Mouse (Mus musculus) brain, embryonic 14.5 days (tissue): ENCODE data around the gene Dpy19l3. TPM values are rescaled to one million over a fixed set of nuclear protein-coding genes. Genes with fewer than 3 reads are reported as not detected.

Source experiments
- DNase-seq: peaks from one replicate; pipeline ENCODE4 v3.0.0-alpha.2; 2011; ENCODE audit warnings: low read depth
- CTCF ChIP-seq: fragments of 200-500 bp; IDR thresholded peaks from 2 replicates; pipeline ENCODE4 v1.5.1; 2012; ENCODE audit warnings: inconsistent platforms, mild to moderate bottlenecking, moderate library complexity, borderline replicate concordance; ENCODE audit not compliant: insufficient read depth, insufficient read length; ENCODE audit errors: extremely low read depth
- POLR2A ChIP-seq: fragments of 200-500 bp; IDR thresholded peaks from 2 replicates; pipeline ENCODE4 v1.6.1; 2012; ENCODE audit warnings: mild to moderate bottlenecking, inconsistent platforms, borderline replicate concordance; ENCODE audit not compliant: poor library complexity, insufficient read depth, insufficient read length, severe bottlenecking; ENCODE audit errors: extremely low read depth
- polyA plus RNA-seq: library from polyadenylated mRNA; depleted of rRNA; stranded (reverse); fragments of >200 nt; gene quantifications from 2 replicates; pipeline ENCODE4 v1.2.3, GENCODE M21; 2012

The Dpy19l3 gene
- polyA plus RNA-seq, 1 experiment = 25.2 TPM

- TF ChIP-seq POLR2A = no peak
- TF ChIP-seq CTCF = no peak
- DNase-seq = no peak
Observed at GRCm38 (mm10) chr7:35774127-35774526, 19.9 kb upstream of the Dpy19l3 start.

GRCm38 (mm10) chr7:35772347-35772746 lies 18.1 kb upstream of the Dpy19l3 start:
- DNase-seq = no peak
- TF ChIP-seq CTCF = no peak
- no peak for TF ChIP-seq POLR2A

GRCm38 (mm10) chr7:35771106-35771505 lies 16.9 kb upstream of the Dpy19l3 start:
- DNase-seq = no peak
- no peak for TF ChIP-seq CTCF
- TF ChIP-seq POLR2A = no peak

- no peak for DNase-seq
- TF ChIP-seq POLR2A (no peak), CTCF (no peak)
Observed at GRCm38 (mm10) chr7:35770122-35770521, 15.9 kb upstream of the Dpy19l3 start.

GRCm38 (mm10) chr7:35764461-35764860 lies 10.2 kb upstream of the Dpy19l3 start:
- DNase-seq = no peak
- TF ChIP-seq CTCF = no peak
- TF ChIP-seq POLR2A = no peak

GRCm38 (mm10) chr7:35761801-35762200 lies 7.5 kb upstream of the Dpy19l3 start:
- TF ChIP-seq CTCF = no peak
- no peak for TF ChIP-seq POLR2A
- DNase-seq = no peak

GRCm38 (mm10) chr7:35759602-35760001 lies 5.3 kb upstream of the Dpy19l3 start:
- peak; percentile 66 for TF ChIP-seq CTCF
- no peak for TF ChIP-seq POLR2A
- peak; percentile 9 for DNase-seq

GRCm38 (mm10) chr7:35756510-35757440 lies 2.5 kb upstream of the Dpy19l3 start:
- no peak for DNase-seq

GRCm38 (mm10) chr7:35754886-35755168 lies 573 bp upstream of the Dpy19l3 start:
- TF ChIP-seq POLR2A = no peak
- TF ChIP-seq CTCF = no peak
- DNase-seq = no peak

More at GRCm38 (mm10) chr7:35756510-35757440, 2.5 kb upstream of the Dpy19l3 start:
- no peak for TF ChIP-seq POLR2A
- TF ChIP-seq CTCF = peak; percentile 34; the same call in 1 of the 2 replicates

GRCm38 (mm10) chr7:35753319-35754032 lies 778 bp downstream of the Dpy19l3 start:
- DNase-seq = peak; percentile 62
- TF ChIP-seq CTCF (no peak), POLR2A (no peak)

- TF ChIP-seq POLR2A (no peak), CTCF (no peak)
- no peak for DNase-seq
Observed at GRCm38 (mm10) chr7:35750873-35751272, 3.4 kb downstream of the Dpy19l3 start.
